Mouse (Mus musculus) adrenal gland (tissue): ENCODE data around the gene Galnt18.

ENCODE experiments used
- intact Hi-C: fragments of 180-260 bp; cut with DNase I; formaldehyde crosslinking; loops from one replicate; pipeline ENCODE4 v1.15.1; 2025

The Galnt18 gene

DNA sequence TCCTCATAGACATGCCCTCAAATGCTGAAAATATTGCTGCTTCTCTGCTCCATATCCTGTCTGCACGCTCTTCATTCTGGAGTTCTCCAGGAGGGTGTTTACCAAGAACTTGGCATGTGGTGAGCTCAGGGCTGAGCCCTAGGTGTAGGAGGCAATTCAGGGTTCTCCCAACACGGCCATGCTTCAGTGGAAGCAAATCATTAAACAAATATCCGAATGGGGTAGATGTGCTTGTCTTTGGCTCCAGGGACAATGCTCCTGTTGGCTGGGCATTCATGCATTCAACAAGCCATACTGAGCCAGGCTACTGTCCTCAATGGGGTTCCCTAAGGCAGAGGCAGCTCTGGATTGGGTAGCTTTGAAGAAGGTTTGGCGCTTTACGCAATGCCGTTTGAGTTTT, 212.9 kb downstream of the Galnt18 start:
- intact Hi-C loops = no loop called here

DNA sequence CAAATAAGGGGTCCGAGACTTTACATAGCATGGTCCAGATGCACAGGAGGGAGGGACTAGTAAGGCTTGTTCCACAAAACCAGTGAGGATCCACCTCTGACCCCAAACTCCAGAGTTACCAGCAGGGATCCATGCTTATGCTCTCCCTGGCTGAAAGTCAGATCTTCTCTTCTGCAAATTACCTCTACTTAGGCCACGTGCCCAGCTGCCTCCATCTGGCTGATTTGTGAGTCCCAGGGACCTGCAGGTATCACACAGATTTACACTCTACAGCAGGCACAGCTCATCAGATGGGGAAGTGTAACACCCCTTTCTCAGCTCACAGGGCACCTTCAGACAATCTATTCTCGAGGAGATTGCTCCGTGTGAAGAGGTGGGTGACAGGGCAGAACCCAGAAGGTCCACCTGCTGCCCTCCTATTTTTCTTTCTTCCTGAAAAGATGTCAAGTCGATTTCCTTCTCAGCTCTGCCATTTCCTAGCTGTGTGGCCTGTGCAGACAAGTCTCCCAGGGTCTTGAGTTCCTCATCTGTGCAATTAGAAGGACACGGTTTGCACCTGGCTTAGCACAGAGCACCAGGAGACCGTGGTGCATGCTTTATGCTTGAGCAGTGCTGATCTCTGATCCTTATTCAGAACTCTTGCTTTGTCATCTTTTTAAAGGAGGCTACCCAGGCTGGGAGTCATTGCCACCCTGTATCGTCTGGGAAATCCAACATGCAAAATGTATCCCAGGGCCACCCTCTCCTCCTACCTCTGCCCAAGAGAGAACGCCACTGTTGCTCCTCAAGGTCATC, 216.3 kb downstream of the Galnt18 start:
- intact Hi-C loops = no loop called here

DNA sequence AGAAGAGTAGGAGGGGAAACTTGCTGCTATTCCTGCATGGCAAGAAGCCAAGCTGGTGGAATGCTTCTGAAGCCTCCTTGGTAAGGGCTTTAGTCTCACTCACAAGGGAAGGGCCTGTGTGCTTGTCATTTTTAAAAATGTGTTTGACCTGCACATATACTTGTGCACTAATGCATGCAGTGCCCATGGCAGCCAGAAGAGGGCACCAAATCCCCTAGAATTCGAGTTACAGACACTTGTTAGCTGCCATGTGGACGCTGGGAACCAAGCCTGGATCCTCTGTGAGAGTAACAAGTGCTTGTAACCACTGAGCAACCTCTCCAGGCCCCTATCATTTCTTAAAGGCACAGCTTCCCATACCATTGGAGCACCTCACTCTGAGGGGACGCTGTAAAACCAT, 219.7 kb downstream of the Galnt18 start:
- intact Hi-C loops = no loop called here

- intact Hi-C loops = no loop called here
Measured at GRCm38 (mm10) chr7:111559011-111559410, 220.8 kb downstream of the Galnt18 start.

DNA sequence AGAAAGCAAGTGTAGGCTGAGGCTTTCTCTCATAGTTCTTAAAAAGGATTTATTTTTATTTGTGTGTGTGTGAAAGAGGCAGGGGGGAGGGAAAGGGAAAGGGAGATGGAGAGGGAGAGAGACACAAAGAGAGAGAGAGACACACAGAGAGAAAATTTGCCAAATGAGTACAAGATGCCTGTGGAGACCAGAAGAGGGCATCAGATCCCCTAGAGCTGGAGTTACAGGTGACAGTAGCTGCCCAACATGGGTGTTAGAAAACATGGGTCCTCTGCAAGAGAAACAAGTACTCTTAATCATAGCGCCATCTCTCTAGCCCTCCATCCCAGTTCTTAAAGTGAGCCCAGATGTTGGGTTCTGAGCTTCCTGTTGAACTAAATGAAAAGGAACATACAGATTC, 228.8 kb downstream of the Galnt18 start:
- intact Hi-C loops = no loop called here

DNA sequence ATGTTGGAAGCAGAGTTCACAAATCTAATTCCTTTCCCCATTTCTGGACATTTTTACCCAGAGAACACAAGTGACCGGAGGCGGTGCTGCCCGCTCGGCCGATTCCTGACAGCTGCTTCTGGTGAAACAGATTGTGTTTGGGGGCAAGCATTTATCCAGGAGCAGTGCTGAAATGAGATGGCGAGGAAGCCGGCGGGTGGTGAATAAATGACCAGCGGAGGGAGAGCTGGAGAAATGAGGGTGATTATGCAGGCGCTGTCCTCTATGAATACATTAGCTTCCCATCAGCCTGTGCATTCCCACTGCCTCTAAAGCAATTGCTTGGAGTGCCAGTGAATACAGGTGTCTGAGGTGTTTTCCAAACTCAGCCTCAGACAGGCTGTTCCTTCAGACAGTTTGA, 232.7 kb downstream of the Galnt18 start:
- intact Hi-C loops = no loop called here

- intact Hi-C loops = no loop called here
Measured at GRCm38 (mm10) chr7:111545614-111546013, 234.2 kb downstream of the Galnt18 start.

DNA sequence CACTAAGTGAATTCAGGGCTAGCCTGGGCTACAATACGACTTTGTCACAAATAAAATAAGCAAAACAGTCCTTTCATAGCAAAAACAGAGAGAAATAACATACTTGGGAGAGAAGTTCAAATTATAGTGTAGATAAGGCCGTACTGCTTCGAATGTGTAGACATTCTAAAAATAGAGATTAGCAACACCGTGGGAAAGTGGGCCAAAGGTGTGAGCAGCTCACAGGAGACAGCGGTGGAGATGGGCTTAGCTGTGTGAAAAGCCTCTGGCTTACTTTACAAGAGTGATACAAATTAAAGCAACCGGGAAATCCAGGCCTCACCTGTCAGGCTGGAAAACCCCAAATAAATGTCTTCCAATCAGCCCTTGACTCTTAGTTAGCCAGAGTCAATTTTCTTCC, 241.8 kb downstream of the Galnt18 start:
- intact Hi-C loops = no loop called here

DNA sequence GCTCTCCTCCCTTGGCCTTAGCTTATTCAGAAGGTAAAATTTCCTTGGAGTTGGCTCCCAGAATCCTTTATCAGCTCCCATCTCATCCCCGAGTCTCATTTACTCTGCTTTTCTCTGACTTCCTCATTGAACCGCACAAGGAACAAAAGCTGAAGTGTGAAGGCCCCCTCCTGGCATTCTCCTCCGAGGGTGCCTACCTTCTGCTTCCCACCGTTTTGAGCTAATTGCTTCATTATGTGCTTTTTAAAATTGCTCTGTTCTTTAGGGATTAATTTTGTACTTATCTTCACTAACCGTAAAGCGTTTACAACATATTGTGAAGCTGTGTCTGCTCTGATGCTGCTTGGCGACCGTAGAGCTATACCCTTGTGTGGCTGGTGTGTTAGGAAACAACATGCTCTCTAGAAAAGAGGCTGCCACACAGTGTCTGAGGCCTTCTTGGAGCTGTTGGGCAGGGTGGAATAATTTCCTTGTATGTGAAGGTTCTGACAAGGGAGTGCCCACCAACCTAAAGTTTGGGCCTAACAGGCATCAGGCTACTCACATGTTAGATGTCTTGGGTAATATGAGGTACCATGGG, 244.9 kb downstream of the Galnt18 start:
- intact Hi-C loops = no loop called here

- intact Hi-C loops = no loop called here
Measured at GRCm38 (mm10) chr7:111528961-111529643, 250.7 kb downstream of the Galnt18 start.

GRCm38 (mm10) chr7:111528462-111528861, 251.3 kb downstream of the Galnt18 start:
- intact Hi-C loops = no loop called here

DNA sequence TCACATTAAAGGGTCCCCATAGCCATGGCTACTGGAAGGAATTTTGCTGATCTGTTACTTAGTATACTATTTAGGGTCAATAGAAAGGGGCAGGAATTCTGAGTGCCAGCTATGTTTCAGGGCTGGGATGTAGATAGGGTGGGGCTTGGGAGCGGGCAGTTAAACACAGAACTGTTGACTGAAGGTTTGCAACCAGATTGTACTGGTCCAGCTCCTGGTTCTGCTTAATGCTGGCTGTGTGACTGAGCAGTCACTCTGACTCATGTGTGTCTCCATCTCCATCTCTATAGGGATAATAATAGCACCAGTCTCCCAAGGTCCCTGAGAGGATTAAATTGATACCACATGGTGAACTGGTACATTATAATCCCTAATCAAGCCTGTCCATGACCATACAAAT, 258.9 kb downstream of the Galnt18 start:
- intact Hi-C loops = no loop called here

- intact Hi-C loops = no loop called here
Measured at GRCm38 (mm10) chr7:111518581-111519242, 261.1 kb downstream of the Galnt18 start.

DNA sequence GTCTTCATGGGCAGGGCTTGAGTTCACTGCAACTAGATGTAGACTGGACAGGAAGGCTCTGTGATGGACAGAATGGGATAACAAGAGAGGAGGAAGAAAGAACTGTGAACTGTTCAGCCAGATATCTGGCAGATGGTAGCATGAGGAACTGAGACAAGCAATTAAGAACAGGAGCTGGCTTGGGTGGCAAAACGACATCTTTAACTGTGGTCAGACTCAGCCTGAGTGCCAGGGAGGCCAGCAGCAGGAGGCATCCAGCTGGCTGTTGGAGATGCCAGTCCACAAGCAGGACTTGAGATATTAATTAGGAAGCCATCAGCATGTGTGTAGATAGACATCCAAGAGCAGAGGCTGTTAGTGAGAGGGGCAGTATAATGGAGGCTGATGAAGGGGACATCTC, 262.9 kb downstream of the Galnt18 start:
- intact Hi-C loops = no loop called here

DNA sequence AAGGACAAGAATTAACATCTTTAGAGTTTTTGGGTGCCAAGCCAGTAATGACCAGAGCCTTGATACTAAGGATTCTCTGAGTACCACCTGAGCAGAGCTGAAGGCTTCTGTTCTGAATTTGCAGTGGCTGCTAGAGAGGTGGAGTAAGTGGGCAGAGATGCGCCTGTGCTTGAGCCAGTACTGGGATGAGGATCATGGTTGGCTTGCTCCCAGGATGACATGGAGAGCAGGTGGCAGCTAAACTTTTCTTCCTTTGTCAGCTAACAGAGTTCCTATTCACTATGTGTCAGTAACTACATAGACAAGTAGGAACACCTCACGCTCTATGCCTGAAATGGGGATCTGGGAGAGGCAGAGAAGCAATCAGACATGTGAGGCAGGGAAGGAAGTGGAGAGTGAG, 264.3 kb downstream of the Galnt18 start:
- intact Hi-C loops = no loop called here

DNA sequence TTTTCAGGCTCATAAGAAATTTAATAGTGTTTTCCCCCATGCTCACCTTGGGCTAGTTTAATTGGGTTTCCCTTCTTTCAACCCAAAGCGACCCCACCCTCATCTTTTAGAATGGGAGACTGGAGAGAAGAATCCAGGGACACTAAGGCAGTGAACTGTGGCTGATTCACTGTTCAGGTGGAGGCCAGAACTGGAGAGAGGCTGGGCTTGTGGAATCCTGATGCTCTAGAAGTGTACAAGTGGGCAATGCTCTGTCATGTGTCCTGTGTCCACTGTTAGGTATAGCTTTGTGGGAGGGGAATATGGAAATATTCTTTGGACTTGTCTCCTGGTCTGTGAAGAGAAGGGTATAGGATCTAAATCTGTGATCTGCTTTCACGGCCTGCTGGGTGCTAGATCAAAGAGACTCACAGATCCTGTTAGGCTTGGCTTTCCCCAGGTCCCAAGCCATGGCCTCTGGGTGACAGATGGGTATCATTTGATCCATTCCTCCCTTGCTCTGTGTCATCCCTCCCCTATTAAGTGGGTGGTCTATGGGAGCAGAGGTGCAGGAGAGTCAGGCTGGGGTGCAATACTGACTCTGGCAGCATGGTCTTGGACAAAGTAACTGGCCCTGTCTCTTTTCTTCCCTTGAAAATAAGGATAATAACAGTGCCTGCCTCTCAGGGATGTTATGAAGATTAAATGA, 270.5 kb downstream of the Galnt18 start:
- intact Hi-C loops = no loop called here

- intact Hi-C loops = no loop called here
Measured at GRCm38 (mm10) chr7:111500616-111501015, 279.2 kb downstream of the Galnt18 start.

- intact Hi-C loops = no loop called here
Measured at GRCm38 (mm10) chr7:111499255-111499790, 280.5 kb downstream of the Galnt18 start.

GRCm38 (mm10) chr7:111497191-111497590, 282.6 kb downstream of the Galnt18 start:
- intact Hi-C loops = no loop called here

DNA sequence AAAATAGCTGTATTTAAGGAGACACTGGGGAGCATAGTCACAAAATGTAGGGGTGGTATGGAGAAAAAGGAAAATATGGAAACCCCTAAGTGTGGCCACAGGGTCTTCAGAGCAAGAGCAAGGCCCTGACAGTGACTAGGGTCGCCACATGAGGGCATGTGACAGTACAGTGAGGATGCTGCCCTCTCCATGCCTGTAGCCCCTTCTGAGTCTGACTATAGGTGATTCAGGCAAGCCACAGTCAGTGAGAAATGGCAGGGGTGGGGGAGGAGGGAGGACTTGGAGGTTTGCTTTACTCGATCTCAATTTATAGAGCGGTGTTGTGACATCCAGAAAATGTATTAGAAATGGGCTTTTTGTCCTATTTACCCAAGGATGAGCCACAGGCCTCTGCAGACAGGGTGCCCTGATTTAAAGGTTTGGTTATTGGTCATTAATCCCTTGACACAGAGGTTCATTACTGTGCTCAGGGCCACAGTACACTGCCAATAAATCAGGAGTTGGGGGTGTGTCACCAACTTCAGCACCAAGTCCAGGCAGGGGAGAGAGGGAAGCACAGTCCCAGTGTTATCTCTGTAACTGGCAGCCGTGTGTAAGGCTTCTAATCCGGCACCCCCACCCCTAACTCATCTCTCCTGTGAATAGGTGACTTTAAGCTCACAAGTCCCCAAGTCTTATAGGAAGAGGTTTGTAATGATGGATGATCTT, 287.4 kb downstream of the Galnt18 start:
- intact Hi-C loops = no loop called here

- intact Hi-C loops = no loop called here
Measured at GRCm38 (mm10) chr7:111491566-111491965, 288.2 kb downstream of the Galnt18 start.
